Mouse (Mus musculus) kidney, adult 2 months (tissue): Measurements from ENCODE around the gene Ly6g6e. TPM values are rescaled to one million over a fixed set of nuclear protein-coding genes. Genes with fewer than 3 reads are reported as not detected.

ENCODE experiments used
- DNase-seq: peaks from one replicate; pipeline ENCODE4 v3.0.0; 2021
- H3K27ac ChIP-seq: fragments of 200-500 bp; 2 replicates; pipeline ENCODE4 v1.5.1; 2012; ENCODE audit warnings: low read depth, low read length, control low read depth, inconsistent platforms; ENCODE audit not compliant: insufficient read depth
- H3K27me3 ChIP-seq: fragments of 200-500 bp; replicated peaks from 2 replicates; pipeline ENCODE4 v1.6.1; 2012; ENCODE audit warnings: mild to moderate bottlenecking, moderate library complexity, low read length, inconsistent platforms; ENCODE audit not compliant: control insufficient read depth, insufficient read depth
- H3K36me3 ChIP-seq: fragments of 200-500 bp; 2 replicates; pipeline ENCODE4 v1.6.1; 2012; ENCODE audit warnings: mild to moderate bottlenecking, moderate library complexity, low read length, inconsistent platforms; ENCODE audit not compliant: control insufficient read depth, insufficient read depth
- H3K4me1 ChIP-seq: fragments of 200-500 bp; 2 replicates; pipeline ENCODE4 v1.6.1; 2011; ENCODE audit warnings: low read length; ENCODE audit not compliant: control insufficient read depth, insufficient read depth
- H3K4me3 ChIP-seq: fragments of 200-500 bp; 2 replicates; pipeline ENCODE4 v1.5.1; 2011; ENCODE audit warnings: mild to moderate bottlenecking, low read depth, low read length, control low read depth; ENCODE audit not compliant: insufficient read depth
- CTCF ChIP-seq: fragments of 200-500 bp; conservative IDR thresholded peaks from 2 replicates; pipeline ENCODE4 v1.5.1; 2011; ENCODE audit warnings: low read depth, mild to moderate bottlenecking, control low read depth, low read length, moderate library complexity, mixed read lengths; ENCODE audit not compliant: insufficient read depth, insufficient read length
- POLR2A ChIP-seq: fragments of 200-500 bp; IDR thresholded peaks from one replicate; pipeline ENCODE4 v1.6.1; 2011; ENCODE audit warnings: low read depth, low read length, control low read depth
- WGBS: fragments of 180-500 bp; shearing (Covaris S2); methylation state at CpG from one replicate; pipeline ENCODE4 v1.1.7; 2018; 5-methylcytosine and 5-hydroxymethylcytosine counted together
- polyA plus RNA-seq: library from polyadenylated mRNA; depleted of rRNA; stranded (reverse); fragments of >200 nt; gene quantifications from 2 replicates; pipeline ENCODE4 v1.2.3, GENCODE M21; 2012

The Ly6g6e gene
- polyA plus RNA-seq, 1 experiment: 2.5 TPM

DNA sequence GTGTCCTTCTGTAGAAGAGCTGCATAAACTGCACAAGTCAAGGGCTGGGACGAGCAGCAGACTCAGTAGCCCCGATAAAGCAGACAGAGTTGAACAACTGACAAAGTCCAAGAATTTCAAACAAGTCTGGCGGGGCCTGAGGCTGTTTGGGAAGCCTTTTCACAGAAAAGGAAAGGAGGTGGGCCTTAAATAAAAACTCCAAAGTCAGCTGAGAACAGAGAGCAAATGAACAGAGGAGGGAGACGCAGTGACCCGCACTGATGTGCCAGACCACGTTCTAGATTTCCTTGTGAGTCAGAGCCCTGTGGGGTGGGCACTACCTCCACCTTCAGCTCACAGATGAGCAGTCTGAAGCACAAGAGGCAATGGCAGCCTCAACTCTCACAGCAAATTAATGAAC, 41.8 kb upstream of the Ly6g6e start:
- no peak for DNase-seq
- TF ChIP-seq POLR2A: no peak
- TF ChIP-seq CTCF: no peak
- Histone ChIP-seq H3K27me3 (no peaks in the 10 kb centered on the region), H3K4me1 (no peaks in the 10 kb centered on the region), H3K27ac (no peak overlapping the region), H3K4me3 (no peak overlapping the region), H3K36me3 (no peaks in the 10 kb centered on the region)
- WGBS: 63% methylated on average over 6 of the region's 6 CpGs

DNA sequence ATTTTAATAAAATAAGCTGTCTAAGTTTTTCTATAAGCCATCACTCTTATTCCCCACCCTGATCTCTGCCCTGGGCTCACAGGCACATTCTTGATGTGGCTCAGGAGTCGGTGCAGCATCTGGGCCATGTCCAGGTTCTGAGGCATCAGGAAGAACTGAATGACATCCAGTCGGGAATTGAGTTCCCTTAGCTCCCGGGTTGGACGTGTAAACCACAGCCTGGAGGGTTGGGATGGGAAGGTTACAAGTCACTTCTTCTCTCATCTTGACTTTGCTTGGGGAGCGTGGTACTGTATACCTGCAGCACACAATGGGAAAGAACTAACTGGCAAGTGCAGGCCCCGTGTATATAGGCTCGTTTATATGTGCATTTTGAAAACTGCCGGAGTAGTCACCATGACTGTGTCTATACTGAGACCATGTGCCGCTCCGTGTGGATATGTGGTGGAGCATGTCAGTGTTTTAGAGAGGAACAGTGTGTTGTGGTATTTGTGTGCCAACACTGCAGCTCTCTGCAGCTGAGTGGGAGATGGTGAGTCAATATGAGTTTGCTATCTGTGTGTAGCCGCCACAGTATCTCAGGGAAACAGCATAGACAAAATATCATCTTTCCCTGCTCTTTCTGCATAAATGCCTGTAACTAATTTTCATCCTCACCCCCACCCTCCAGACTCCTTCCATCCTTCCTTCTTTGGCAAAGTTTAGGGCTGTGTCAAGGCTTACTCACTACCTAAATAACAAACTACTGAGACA, 37.4 kb upstream of the Ly6g6e start:
- H3K27ac ChIP-seq: no peak overlapping the region
- DNase-seq: no peak
- no peak for TF ChIP-seq POLR2A
- no peak for TF ChIP-seq CTCF
- WGBS: 83% methylated on average over 11 of the region's 11 CpGs
- H3K36me3 ChIP-seq: no peaks in the 10 kb centered on the region
- H3K27me3 ChIP-seq: no peaks in the 10 kb centered on the region
- no peak overlapping the region for H3K4me3 ChIP-seq
- no peaks in the 10 kb centered on the region for H3K4me1 ChIP-seq

DNA sequence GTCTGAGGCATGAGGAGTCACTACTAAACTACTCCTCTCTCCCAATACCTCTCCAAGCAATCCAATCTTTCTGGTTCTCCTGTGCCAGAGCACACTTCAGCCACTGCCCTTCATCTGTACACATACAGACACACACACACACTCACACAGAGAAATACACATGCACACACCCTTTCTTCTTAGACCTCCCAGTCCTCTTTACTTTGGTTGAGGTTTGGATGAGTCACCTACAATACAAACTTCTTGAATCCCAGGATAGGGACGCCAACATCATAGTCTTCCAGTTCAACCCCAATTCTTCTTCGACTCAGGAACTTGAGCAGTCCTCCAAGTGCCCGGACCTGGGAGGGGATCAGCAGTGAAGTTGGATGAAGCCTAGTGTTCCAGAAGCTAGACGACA, 32.9 kb upstream of the Ly6g6e start:
- TF ChIP-seq POLR2A: no peak
- TF ChIP-seq CTCF: no peak
- H3K27ac ChIP-seq: no peak overlapping the region
- H3K4me3 ChIP-seq: no peak overlapping the region
- DNase-seq: no peak
- 81% methylated on average over 4 of the region's 4 CpGs for WGBS
- H3K36me3 ChIP-seq: no peaks in the 10 kb centered on the region
- peaks cover 9% of the 10 kb centered on the region; the same call in 1 of the 2 replicates for H3K4me1 ChIP-seq
- H3K27me3 ChIP-seq: no peaks in the 10 kb centered on the region

DNA sequence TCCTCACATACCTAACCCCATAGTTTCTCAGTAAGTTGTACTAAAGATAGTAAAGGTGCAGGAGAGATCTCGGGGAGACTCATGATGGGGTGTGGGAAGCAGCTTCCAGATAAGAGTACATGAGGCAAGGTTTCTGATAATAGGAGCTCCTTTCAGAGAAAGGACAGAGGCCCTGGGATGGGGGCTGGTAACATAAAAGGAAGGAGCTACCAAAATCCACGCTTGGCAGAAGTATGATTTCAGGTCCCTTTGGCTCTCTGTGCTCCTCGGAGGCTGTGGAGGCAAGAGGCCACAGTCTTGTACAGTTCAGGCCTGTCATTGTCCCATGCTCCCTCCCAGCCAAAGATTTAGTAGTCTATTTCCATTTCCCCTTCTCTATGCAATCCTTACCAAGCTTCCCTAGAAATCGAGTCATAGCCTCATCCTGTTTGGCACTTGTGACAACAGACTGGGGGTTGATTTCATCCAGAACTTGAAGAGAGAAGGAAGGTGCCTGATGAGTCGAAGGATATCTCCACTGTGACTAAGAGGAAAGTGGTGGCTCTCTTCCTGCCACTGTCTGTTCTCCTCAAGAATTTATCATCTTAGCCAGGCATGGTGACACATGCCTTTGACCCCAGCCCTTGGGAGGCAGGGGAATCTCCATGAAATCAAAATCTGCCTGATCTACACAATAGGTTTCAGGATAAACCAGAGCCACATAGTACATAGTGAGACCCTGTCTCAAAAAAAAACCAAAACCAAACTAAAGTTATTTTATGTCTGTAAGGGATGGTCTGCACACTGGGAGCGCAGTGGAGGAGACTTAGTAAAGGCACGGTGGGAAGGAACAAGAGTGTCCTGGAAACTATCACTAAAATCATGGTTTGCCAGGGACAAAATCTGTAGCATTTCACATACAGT, 31.5 kb upstream of the Ly6g6e start:
- 74% methylated on average over 7 of the region's 7 CpGs for WGBS
- no peaks in the 10 kb centered on the region for H3K27me3 ChIP-seq
- H3K4me3 ChIP-seq: no peak overlapping the region
- no peak for DNase-seq
- peaks cover 15% of the 10 kb centered on the region for H3K4me1 ChIP-seq
- no peak for TF ChIP-seq CTCF
- H3K27ac ChIP-seq: no peak overlapping the region
- no peaks in the 10 kb centered on the region for H3K36me3 ChIP-seq

DNA sequence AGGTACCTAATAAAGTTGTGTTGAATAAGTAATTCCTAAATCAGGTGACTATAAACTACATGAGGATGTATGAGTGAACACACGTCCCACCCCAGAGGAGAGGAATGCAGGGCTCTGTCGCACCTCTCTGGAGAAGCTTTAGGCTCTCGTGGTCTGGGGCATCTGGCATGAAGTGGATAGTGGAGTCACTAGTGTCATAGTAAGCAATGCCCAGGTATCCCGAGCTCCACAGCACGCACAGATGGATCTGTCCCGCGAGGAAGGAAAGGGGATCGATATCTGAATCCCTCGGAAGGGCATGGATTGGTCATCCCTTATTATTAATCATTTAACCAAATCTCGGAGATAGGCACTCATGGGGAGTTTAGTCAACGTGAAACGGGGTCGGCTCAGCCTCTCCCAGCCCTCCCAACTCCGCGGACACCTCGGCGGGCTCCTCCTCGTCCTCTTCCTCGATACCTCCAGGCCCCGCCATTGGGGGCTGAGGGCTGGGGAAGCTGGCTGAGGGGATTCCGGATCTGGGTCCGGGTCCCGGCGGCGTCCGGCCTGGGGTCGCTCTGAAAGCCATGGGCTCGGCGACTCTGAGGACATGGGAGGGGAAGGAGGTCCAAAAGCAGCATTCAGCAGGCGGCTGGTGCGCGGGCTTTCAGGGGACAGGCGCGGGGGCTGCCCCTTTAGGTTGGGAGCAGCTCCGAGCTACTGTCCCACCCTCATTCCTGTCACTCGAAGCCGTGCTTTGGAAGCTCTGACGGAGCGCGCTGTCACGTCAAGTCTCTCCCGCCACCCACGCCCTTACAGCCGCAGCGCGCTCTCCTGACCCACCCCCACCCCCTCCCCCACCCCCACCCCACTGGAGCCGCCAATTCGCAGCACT, 30.7 kb upstream of the Ly6g6e start:
- H3K4me1 ChIP-seq: peaks cover 15% of the 10 kb centered on the region
- no peak for DNase-seq

DNA sequence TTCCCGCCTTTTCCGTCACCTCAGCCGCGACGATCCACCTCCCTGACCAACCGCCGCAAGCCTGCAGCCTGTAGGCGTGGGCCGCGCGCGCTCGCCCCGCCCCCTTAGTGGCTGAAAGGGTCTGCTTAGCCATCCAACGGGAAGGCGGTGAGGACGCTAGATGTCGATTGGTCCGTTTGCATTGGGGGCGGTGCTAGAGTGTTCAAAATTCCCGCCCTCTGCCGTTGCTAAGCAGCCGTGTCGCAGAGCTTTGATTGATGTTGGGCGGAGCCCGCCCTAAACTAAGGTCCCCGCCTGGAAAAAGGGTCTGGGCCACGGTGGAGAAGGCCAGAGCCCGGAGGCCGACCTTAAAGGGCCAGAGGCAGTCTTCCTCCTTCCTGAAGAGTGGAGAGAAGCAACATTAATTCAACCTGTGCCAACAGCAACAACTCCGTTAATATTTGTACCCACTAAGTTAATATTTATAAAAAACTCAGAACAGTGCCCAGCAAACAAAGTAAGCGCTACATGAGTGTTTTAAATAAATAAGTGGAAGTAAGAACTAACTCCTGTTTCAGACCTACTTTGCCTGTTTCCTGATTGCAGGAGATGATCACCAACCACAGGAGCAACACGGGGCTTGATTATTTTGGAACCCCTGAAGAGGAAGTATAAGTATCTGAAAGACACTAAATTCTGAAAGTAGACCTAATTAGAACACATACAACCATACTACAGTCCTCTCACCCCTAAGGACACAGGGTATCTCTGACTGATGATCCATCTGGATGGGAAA, 29.8 kb upstream of the Ly6g6e start, which contains the start of gene Msh5:
Gene Msh5, minus strand, starts transcription at position 65 of the 775 bp plus-strand sequence.
- DNase-seq: peak; percentile 99
- under 1% methylated on average over 33 of the region's 33 CpGs for WGBS
- no peaks in the 10 kb centered on the region for H3K36me3 ChIP-seq
- H3K4me3 ChIP-seq: peak within 1 kb of the TSS; percentile 47
- H3K27ac ChIP-seq: peak within 1 kb of the TSS; percentile 94
- H3K27me3 ChIP-seq: no peaks in the 10 kb centered on the region
- TF ChIP-seq CTCF (no peak), POLR2A (no peak)
- peaks cover 15% of the 10 kb centered on the region for H3K4me1 ChIP-seq

More for the DNA sequence above, 30.7 kb upstream of the Ly6g6e start:
- Histone ChIP-seq H3K27ac (0 out of 2 replicates have a peak overlapping the region, but pooled peaks have one; percentile 3), H3K27me3 (no peaks in the 10 kb centered on the region), H3K36me3 (no peaks in the 10 kb centered on the region), H3K4me3 (peak overlapping the region; percentile 47)
- 4% methylated on average over 48 of the region's 48 CpGs for WGBS
- no peak for TF ChIP-seq POLR2A
- TF ChIP-seq CTCF: no peak
